Mouse (Mus musculus): Measurements from ENCODE around the gene Defa35. TPM values are rescaled to one million over a fixed set of nuclear protein-coding genes. Genes with fewer than 3 reads are reported as not detected.
"Not testable (repeated sequence)": the region's sequence is repeated elsewhere in the genome, so short reads cannot be mapped to it uniquely, and the experiment has no call there.

The Defa35 gene
- not detected in 2 replicates for polyA plus RNA-seq (2016; fragmentation: Nextera tagmentation; extraction: Ambion mirVana)

GRCm38 (mm10) chr8:21064738-21065137 lies at the start of gene Defa35:
Gene Defa35, plus strand, starts transcription at chr8:21065038.
- H3K36me3 ChIP-seq; H3K4me3 ChIP-seq; H3K9ac ChIP-seq; H3K27me3 ChIP-seq; H3K27ac ChIP-seq; H3K4me2 ChIP-seq (replicated peaks); ATAC-seq (ENCODE audit: low FRiP score); H3K9me3 ChIP-seq (replicated peaks); H3K4me1 ChIP-seq: not testable (repeated sequence)
- WGBS: 67% methylated on average over 1 of the region's 1 CpGs

- H3K4me2 ChIP-seq (replicated peaks); H3K27ac ChIP-seq; H3K4me1 ChIP-seq; H3K9ac ChIP-seq; H3K4me3 ChIP-seq; H3K36me3 ChIP-seq; H3K27me3 ChIP-seq; ATAC-seq (ENCODE audit: low FRiP score); H3K9me3 ChIP-seq (replicated peaks): not testable (repeated sequence)
- no CpG with 5 or more reads among the region's 1 CpGs for WGBS
Observed at GRCm38 (mm10) chr8:21025245-21025644, 39.6 kb upstream of the Defa35 start, which contains the start of gene Defa21. Gene Defa21, plus strand, starts transcription at chr8:21025545.

GRCm38 (mm10) chr8:21054747-21055146 lies 10.1 kb upstream of the Defa35 start, which contains the start of gene Defa23:
Gene Defa23, plus strand, starts transcription at chr8:21055047.
- not testable (repeated sequence) for H3K4me3 ChIP-seq; H3K27ac ChIP-seq; H3K36me3 ChIP-seq; H3K4me2 ChIP-seq (replicated peaks); ATAC-seq (ENCODE audit: low FRiP score); H3K9ac ChIP-seq; H3K9me3 ChIP-seq (replicated peaks); H3K27me3 ChIP-seq; H3K4me1 ChIP-seq
- no CpG with 5 or more reads among the region's 1 CpGs for WGBS

- not testable (repeated sequence) for H3K27ac ChIP-seq; H3K9ac ChIP-seq; H3K4me1 ChIP-seq; H3K9me3 ChIP-seq (replicated peaks); H3K27me3 ChIP-seq; H3K4me2 ChIP-seq (replicated peaks); H3K4me3 ChIP-seq; H3K36me3 ChIP-seq; ATAC-seq (ENCODE audit: low FRiP score)
Observed at GRCm38 (mm10) chr8:21084142-21084541, 19.3 kb downstream of the Defa35 start, which contains the start of gene Defa25. Gene Defa25, plus strand, starts transcription at chr8:21084442.

- Histone ChIP-seq H3K9ac (no peak overlapping the region), H3K27me3 (no peaks in the 10 kb centered on the region), H3K27ac (no peak overlapping the region), H3K4me1 (no peaks in the 10 kb centered on the region), H3K9me3 (replicated peaks) (peaks cover 3% of the 10 kb centered on the region; the same call in 1 of the 2 replicates), H3K4me3 (no peak overlapping the region), H3K4me2 (replicated peaks) (no peak overlapping the region), H3K36me3 (no peaks in the 10 kb centered on the region)
- WGBS: 42% methylated on average over 4 of the region's 4 CpGs
- ATAC-seq (ENCODE audit: low FRiP score): no peak
Observed at GRCm38 (mm10) chr8:21093106-21093505, 28.3 kb downstream of the Defa35 start.

- not testable (repeated sequence) for H3K4me3 ChIP-seq; H3K9ac ChIP-seq; H3K27ac ChIP-seq; H3K27me3 ChIP-seq; H3K4me2 ChIP-seq (replicated peaks); H3K4me1 ChIP-seq; H3K36me3 ChIP-seq; H3K9me3 ChIP-seq (replicated peaks); ATAC-seq (ENCODE audit: low FRiP score)
- WGBS: 100% methylated on average over 1 of the region's 2 CpGs
Observed at GRCm38 (mm10) chr8:21095950-21096349, 31.1 kb downstream of the Defa35 start, which contains the start of gene Gm14851. Gene Gm14851, minus strand, starts transcription at chr8:21096050.

Other genes with a start within 250 kb of the Defa35 start
- gene Defb33, start 172.4 kb upstream of the Defa35 start, polyA plus RNA-seq (2016; fragmentation: Nextera tagmentation; extraction: Ambion mirVana): not detected in 2 replicates
- gene Gm15056, start 162.4 kb upstream of the Defa35 start, polyA plus RNA-seq (2016; fragmentation: Nextera tagmentation; extraction: Ambion mirVana): not detected in 2 replicates
- gene Gm6040, start 143.0 kb upstream of the Defa35 start, polyA plus RNA-seq (2016; fragmentation: Nextera tagmentation; extraction: Ambion mirVana): not detected in 2 replicates
- gene AY761185, start 120.3 kb upstream of the Defa35 start, polyA plus RNA-seq (2016; fragmentation: Nextera tagmentation; extraction: Ambion mirVana): not detected in 2 replicates
- gene Defa21, start 39.5 kb upstream of the Defa35 start, polyA plus RNA-seq (2016; fragmentation: Nextera tagmentation; extraction: Ambion mirVana): not detected in 2 replicates
- not detected in 2 replicates for gene Defa23, start 10.0 kb upstream of the Defa35 start, polyA plus RNA-seq (2016; fragmentation: Nextera tagmentation; extraction: Ambion mirVana)
- gene Defa25, start 19.4 kb downstream of the Defa35 start, polyA plus RNA-seq (2016; fragmentation: Nextera tagmentation; extraction: Ambion mirVana): not detected in 2 replicates
- gene Gm14851, start 31.0 kb downstream of the Defa35 start, polyA plus RNA-seq (2016; fragmentation: Nextera tagmentation; extraction: Ambion mirVana): not detected in 2 replicates
- not detected in 2 replicates for gene Defa30, start 69.6 kb downstream of the Defa35 start, polyA plus RNA-seq (2016; fragmentation: Nextera tagmentation; extraction: Ambion mirVana)
- not detected in 2 replicates for gene Defa22, start 97.2 kb downstream of the Defa35 start, polyA plus RNA-seq (2016; fragmentation: Nextera tagmentation; extraction: Ambion mirVana)
- not detected in 2 replicates for gene Defa31, start 126.6 kb downstream of the Defa35 start, polyA plus RNA-seq (2016; fragmentation: Nextera tagmentation; extraction: Ambion mirVana)
- gene Gm15293, start 136.5 kb downstream of the Defa35 start, polyA plus RNA-seq (2016; fragmentation: Nextera tagmentation; extraction: Ambion mirVana): not detected in 2 replicates
- not detected in 2 replicates for gene Gm15292, start 184.7 kb downstream of the Defa35 start, polyA plus RNA-seq (2016; fragmentation: Nextera tagmentation; extraction: Ambion mirVana)